24 mouse cellular contexts compared by ENCODE assay signal in genomic region chr16:94079856-94080555, GRCm38 (mm10). TPM values are rescaled to one million over a fixed set of nuclear protein-coding genes. Genes with fewer than 3 reads are reported as not detected.
DNase-seq lines count a peak whose midpoint lies in the region; ATAC-seq lines count a peak whose summit lies in the region.
"Had no signal": no experiment of that assay in that cellular context is flagged by ENCODE, and none has a peak within 500 bp of the region (broad histone marks: within the 10 kb centered on the region; RNA-seq: fewer than 3 reads in every experiment).

No protein-coding gene starts in this region.

- no peak overlapping the region for H3K4me2 ChIP-seq in liver, embryonic 11.5 days
- no peak overlapping the region for H3K4me2 ChIP-seq in embryonic facial prominence, embryonic 15.5 days (replicated peaks)
- H3K4me2 ChIP-seq: heart, embryonic 15.5 days; hindbrain, embryonic 15.5 days; liver, embryonic 12.5 days; neural tube, embryonic 12.5 days had no signal

- DNase-seq in embryo, embryonic 10 days (ENCODE audit: low spot score) = peak; percentile 17
- DNase-seq in embryo, embryonic 11 days = no peak
- peak; percentile 36 for DNase-seq in liver, embryonic 11.5 days (ENCODE audit: low spot score)
- no peak for DNase-seq in liver
- peak; percentile 53 for DNase-seq in retina, postnatal 1 day
- DNase-seq in heart, postnatal 10 days = no peak
- DNase-seq in cerebellum, adult 11-12 months = no peak
- DNase-seq: cerebellum, postnatal 25 days; heart, adult 11 months; kidney, adult 18-20 months; kidney, postnatal 36 days; lung, embryonic 14.5 days; thymus, postnatal 14 days had no signal

- 7% methylated on average over 13 of the region's 13 CpGs for WGBS in liver, embryonic 11.5 days
- 5% methylated on average over 13 of the region's 13 CpGs for WGBS in embryonic facial prominence, embryonic 15.5 days

- H3K27me3 ChIP-seq in liver, embryonic 11.5 days (replicated peaks; ENCODE audit: control insufficient read depth, insufficient read depth, low read length) = peaks cover 99% of the 10 kb centered on the region
- peaks cover 95% of the 10 kb centered on the region for H3K27me3 ChIP-seq in embryonic facial prominence, embryonic 15.5 days

- intact Hi-C loops in heart, postnatal 10 days (cut with DNase I) = loop anchor here (2.0 kb wide), 1 partner anchor 15 kb away; no protein-coding TSS in a partner anchor

- no peaks in the 10 kb centered on the region for H3K36me3 ChIP-seq in liver, embryonic 11.5 days (ENCODE audit: control insufficient read depth, insufficient read depth, low read length)
- no peaks in the 10 kb centered on the region for H3K36me3 ChIP-seq in embryonic facial prominence, embryonic 15.5 days
- H3K36me3 ChIP-seq: G1E; heart, embryonic 15.5 days; hindbrain, embryonic 15.5 days; liver, embryonic 12.5 days; neural tube, embryonic 12.5 days had no signal

- no peak overlapping the region for H3K27ac ChIP-seq in liver, embryonic 11.5 days (ENCODE audit: low read depth, low read length)
- no peak overlapping the region for H3K27ac ChIP-seq in embryonic facial prominence, embryonic 15.5 days (replicated peaks)
- H3K27ac ChIP-seq: heart, embryonic 15.5 days; hindbrain, embryonic 15.5 days; liver, embryonic 12.5 days; macrophage; neural tube, embryonic 12.5 days had no signal

- H3K9me3 ChIP-seq in liver, embryonic 11.5 days (ENCODE audit: control insufficient read depth, low read length) = no peaks in the 10 kb centered on the region
- H3K9me3 ChIP-seq in embryonic facial prominence, embryonic 15.5 days (replicated peaks) = no peaks in the 10 kb centered on the region
- H3K9me3 ChIP-seq: heart, embryonic 15.5 days; hindbrain, embryonic 15.5 days; liver, embryonic 12.5 days; neural tube, embryonic 12.5 days had no signal

- peaks cover 8% of the 10 kb centered on the region for H3K4me1 ChIP-seq in liver, embryonic 11.5 days (replicated peaks; ENCODE audit: control insufficient read depth, insufficient read depth, low read length)
- peaks cover 26% of the 10 kb centered on the region for H3K4me1 ChIP-seq in embryonic facial prominence, embryonic 15.5 days

- ATAC-seq in liver, embryonic 11.5 days (replicated peaks; ENCODE audit: low FRiP score) = no peak
- ATAC-seq in embryonic facial prominence, embryonic 15.5 days (ENCODE audit: insufficient number of reproducible peaks, low FRiP score, low TSS enrichment, low read depth) = 0 out of 2 replicates have a peak, but pooled peaks have one; percentile 21
- ATAC-seq: CD4-positive, CD25-positive, alpha-beta regulatory T cell, adult 4 months; forebrain, embryonic 16.5 days; liver, embryonic 12.5 days; midbrain, embryonic 16.5 days had no signal

- no peak overlapping the region for H3K9ac ChIP-seq in liver, embryonic 11.5 days (ENCODE audit: low read depth, low read length)
- H3K9ac ChIP-seq in embryonic facial prominence, embryonic 15.5 days = no peak overlapping the region
- H3K9ac ChIP-seq: heart, embryonic 15.5 days; hindbrain, embryonic 15.5 days; liver, embryonic 12.5 days; lung, embryonic 14.5 days; neural tube, embryonic 12.5 days had no signal

- no peak overlapping the region for H3K4me3 ChIP-seq in liver, embryonic 11.5 days (ENCODE audit: low read depth, low read length)
- H3K4me3 ChIP-seq in embryonic facial prominence, embryonic 15.5 days (replicated peaks) = 0 out of 2 replicates have a peak overlapping the region, but pooled peaks have one; percentile 10
- H3K4me3 ChIP-seq: hindbrain, embryonic 15.5 days; liver, embryonic 12.5 days had no signal

RNA-seq across cellular contexts. Expression of gene Sim2, which starts 4.7 kb away (rescaled TPM):
- 0.04 and 0.15 TPM in 2 replicates for polyA plus RNA-seq in liver, embryonic 11.5 days (2014; fragmentation: Nextera tagmentation; extraction: Ambion mirVana)
- 0.85 and 1.0 TPM in 2 replicates for polyA plus RNA-seq in embryonic facial prominence, embryonic 15.5 days (2015; fragmentation: Nextera tagmentation; extraction: Ambion mirVana)
- total RNA-seq in heart, postnatal 10 days (2021) = not detected
- total RNA-seq: adrenal gland, adult 18-20 months; G1E had no signal
- polyA plus RNA-seq: CD4-positive, CD25-positive, alpha-beta regulatory T cell, adult 4 months; G1E; liver, embryonic 12.5 days; macrophage had no signal

Comparison
In these comparisons a context has a peak if more than half of its experiments do, and no peak if none do; other contexts are left out.
1. DNase-seq: peak in embryo, embryonic 10 days (single experiment), liver, embryonic 11.5 days (single experiment) and retina, postnatal 1 day (single experiment); none in embryo, embryonic 11 days (single experiment), liver (single experiment), heart, postnatal 10 days (0 of 2) and cerebellum, adult 11-12 months (single experiment).